Mouse (Mus musculus): ENCODE data around the gene Cnpy1. TPM values are rescaled to one million over a fixed set of nuclear protein-coding genes. Genes with fewer than 3 reads are reported as not detected.

Cnpy1 gene
- polyA plus RNA-seq, 1 experiment from 2014 or later: 0.39 TPM

DNA sequence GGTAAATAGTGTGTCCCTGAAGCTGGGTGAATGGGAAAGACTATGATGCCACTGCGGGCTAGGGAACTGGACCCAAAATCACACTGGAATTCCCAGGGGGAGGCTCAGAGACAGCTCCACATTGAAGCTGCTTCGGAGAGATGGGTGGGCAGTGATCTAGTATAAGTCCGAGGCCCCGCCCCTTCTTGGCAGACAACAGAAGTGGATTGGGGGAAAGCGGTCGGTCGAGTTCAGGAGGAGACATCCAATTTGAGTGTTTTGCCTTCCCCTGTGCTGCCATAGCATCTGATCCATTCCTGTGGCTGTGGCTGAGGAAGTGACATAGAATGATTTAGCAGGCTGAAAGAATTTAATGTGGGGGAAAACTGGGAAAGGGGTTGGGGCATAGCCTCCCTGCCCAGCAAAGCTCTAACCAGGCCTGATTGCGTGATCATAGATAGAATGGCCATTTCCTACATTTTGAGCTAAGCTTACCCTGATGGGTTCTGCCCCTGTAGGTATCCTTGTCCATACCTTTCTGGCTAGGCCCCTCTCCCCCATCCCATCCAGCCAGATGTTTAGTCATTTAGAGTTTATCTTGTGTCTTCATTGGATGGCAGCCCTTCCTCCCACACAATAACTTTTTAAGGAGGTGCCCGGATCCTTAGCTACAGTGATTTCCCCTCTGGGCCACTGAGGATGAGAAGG lies 88.4 kb downstream of the Cnpy1 start:
- H3K4me3 ChIP-seq (replicated peaks): no peak overlapping the region
- H3K9me3 ChIP-seq: no peaks in the 10 kb centered on the region
- H3K27ac ChIP-seq: no peak overlapping the region
- ATAC-seq (ENCODE audit: insufficient read depth, low FRiP score, low read depth): no peak
- 5% methylated on average over 9 of the region's 9 CpGs for WGBS
- H3K36me3 ChIP-seq: no peaks in the 10 kb centered on the region
- no peak overlapping the region for H3K9ac ChIP-seq
- H3K27me3 ChIP-seq (replicated peaks): peaks cover 77% of the 10 kb centered on the region
- H3K4me1 ChIP-seq: peaks cover 4% of the 10 kb centered on the region; the same call in 1 of the 2 replicates
- no peak overlapping the region for H3K4me2 ChIP-seq

Other genes starting within 250 kb of the Cnpy1 start
- 117 and 136 TPM in 2 replicates for gene Insig1, start 174.4 kb downstream of the Cnpy1 start, polyA plus RNA-seq (2015; fragmentation: Nextera tagmentation; extraction: Ambion mirVana)
- not detected in 2 replicates for gene En2, start 80.1 kb downstream of the Cnpy1 start, polyA plus RNA-seq (2015; fragmentation: Nextera tagmentation; extraction: Ambion mirVana)
- gene Rbm33, start 71.3 kb upstream of the Cnpy1 start, polyA plus RNA-seq (2015; fragmentation: Nextera tagmentation; extraction: Ambion mirVana): 11.6 and 12.1 TPM in 2 replicates
- 7.4 and 7.9 TPM in 2 replicates for gene Shh, start 221.4 kb upstream of the Cnpy1 start, polyA plus RNA-seq (2015; fragmentation: Nextera tagmentation; extraction: Ambion mirVana)